Mouse (Mus musculus) cerebellum, adult 9-11 months (tissue): ENCODE measurements around the gene Rasa2.
"Not testable (repeated sequence)": the region's sequence is repeated elsewhere in the genome, so short reads cannot be mapped to it uniquely, and the experiment has no call there.

Experiments
- DNase-seq: peaks from one replicate; pipeline ENCODE4 v3.0.0; 2022

Gene Rasa2

GRCm38 (mm10) chr9:96578190-96578589, 53.2 kb downstream of the Rasa2 start:
- no peak for DNase-seq

- no peak for DNase-seq
Measured at GRCm38 (mm10) chr9:96577674-96578073, 53.7 kb downstream of the Rasa2 start.

DNA sequence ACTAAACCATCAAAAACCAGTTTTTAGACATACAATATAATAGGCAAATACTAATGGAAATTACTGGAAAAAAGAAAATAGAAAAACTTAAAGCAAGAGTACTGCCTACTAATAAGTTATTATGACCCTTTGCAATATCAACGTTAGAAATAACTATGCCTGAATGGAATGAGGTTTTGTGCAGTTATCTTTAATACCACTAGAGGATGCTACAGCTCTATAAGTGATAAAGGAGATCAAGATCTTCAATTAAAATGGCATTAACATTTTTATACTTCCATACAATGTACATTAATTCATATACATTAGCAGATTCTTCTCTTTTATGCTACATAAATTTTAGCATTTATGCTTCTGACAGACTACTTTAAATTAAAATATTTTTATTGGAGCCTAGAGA, 58.2 kb downstream of the Rasa2 start:
- DNase-seq: no peak

- DNase-seq: no peak
Measured at GRCm38 (mm10) chr9:96572754-96573153, 58.7 kb downstream of the Rasa2 start.

DNA sequence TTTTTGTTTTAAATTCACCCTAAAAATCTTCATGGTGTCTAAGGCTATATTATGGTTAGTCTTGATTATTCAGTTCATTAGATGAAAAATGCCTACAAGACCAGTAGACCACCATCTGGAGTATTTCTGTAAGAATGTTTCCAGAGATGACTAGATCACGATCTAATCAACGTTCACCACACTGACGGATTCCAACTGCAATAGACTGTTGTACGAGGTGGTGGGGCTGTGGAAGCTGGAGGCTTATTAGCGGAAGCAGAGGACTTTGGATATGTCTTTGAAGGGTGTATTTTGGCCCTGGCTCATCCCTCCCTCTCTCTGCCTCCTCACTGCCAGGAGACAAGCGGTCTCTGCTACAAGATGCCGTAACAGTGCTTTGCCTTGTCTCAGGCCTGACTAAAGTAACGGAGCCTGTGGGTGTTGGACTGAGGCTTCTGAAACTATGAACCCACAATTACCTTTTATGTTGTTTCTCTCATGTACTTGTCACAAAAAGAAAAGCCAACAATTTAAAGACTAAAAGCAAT, 64.9 kb downstream of the Rasa2 start:
- no peak for DNase-seq

- DNase-seq: no peak
Measured at GRCm38 (mm10) chr9:96563501-96563900, 67.9 kb downstream of the Rasa2 start.

DNA sequence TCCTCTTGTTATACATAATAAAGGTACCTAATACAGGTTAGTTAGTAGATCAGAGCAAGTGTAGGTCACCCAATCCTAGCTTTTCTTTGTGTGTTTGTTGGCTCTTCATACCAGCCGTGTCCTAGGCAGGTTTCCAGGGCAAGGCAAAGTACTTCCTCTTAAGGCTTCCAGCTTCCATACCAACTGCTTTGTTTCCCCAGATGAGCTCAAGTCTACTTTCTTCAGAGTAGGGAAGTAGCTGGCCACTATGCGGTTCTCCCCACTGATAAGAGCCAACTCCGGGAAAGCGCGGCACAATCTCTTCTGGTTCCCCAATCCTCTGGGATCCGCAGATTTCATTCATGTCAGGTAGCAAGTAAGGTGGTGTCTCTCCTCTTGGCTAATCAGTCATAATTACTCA, 72.3 kb downstream of the Rasa2 start:
- DNase-seq: no peak

DNA sequence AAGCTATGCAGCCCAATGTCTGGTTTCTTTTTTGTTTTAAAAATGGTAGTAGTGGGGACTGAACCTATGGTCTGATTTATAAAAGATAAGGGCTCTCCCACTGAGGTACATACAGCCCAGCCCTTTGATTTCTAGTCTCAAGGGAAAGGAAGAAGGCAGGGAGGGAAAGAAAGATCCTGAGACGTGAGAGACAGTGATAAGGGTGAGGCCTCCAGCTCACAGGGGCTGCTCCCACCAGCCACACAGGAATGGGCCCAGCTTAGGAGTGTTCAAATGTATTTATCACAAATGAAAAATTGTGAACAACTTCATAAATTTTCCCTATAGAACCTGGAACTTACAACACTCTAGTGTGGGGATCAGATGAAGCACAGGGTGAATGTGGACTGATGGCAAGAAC, 72.8 kb downstream of the Rasa2 start:
- no peak for DNase-seq

GRCm38 (mm10) chr9:96554095-96554494, 77.3 kb downstream of the Rasa2 start:
- DNase-seq: no peak

DNA sequence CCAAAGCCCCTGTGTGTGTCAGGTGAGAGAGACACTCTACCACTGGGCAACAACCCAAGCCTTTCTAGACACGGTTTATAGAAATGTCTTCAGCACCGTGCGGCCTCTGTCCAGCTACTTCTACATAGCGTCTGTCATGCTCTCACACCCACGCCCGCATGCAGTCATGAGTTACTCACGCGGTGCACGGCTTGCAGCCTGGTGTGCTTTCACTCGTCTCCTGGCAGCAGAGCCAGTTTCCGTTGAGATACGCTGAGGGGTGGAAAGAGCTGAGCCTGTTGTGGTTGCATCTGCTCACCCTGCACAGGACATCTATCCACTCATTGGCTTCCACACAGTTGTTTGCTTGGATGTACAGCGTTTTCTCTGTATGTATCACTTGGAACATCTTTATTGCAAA, 86.0 kb downstream of the Rasa2 start:
- DNase-seq: no peak

- DNase-seq: peak; percentile 78
Measured at GRCm38 (mm10) chr9:96543643-96544640, 87.5 kb downstream of the Rasa2 start.

DNA sequence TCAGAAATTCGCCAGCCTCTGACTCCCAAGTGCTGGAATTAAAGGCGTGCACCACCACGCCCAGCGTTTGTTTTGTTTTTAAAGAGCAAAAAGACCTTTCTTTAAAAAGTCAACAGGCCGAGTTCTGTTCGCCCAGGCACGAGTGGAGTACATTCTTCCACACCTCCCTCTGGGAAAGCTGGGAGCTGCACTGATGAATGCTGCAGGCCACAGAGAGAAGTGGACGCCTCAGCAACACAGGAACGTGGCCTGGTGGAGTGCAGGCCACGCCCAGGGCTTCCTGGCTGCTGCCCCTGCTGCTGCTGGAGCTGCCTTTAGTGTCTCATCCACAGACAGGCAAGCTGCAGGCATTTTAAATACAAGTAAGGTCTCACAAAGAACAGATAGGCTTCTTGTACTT, 92.5 kb downstream of the Rasa2 start:
- no peak for DNase-seq

GRCm38 (mm10) chr9:96537615-96537919, 93.8 kb downstream of the Rasa2 start:
- DNase-seq: no peak

- DNase-seq: peak; percentile 37
Measured at GRCm38 (mm10) chr9:96536895-96537614, 94.4 kb downstream of the Rasa2 start.

DNA sequence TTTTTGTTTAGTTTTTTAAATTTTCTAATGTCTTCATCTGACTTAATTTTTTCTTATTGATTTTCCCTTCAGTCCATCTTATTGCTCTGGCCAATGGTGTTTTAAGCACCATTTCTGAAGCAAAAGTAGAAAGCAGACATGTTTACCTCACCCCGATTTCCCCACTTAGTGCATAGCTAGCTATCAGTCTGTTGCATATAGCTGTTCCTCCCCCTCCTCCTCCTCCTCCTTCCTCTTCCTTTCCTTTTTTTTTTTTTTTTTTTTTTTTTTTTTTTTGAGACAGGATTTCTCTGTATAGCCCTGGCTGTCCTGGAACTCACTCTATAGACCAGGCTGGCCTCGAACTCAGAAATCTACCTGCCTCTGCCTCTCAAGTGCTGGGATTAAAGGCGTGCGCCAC, 95.3 kb downstream of the Rasa2 start:
- DNase-seq: not testable (repeated sequence)

- DNase-seq: no peak
Measured at GRCm38 (mm10) chr9:96535431-96535830, 96.0 kb downstream of the Rasa2 start.

- DNase-seq: no peak
Measured at GRCm38 (mm10) chr9:96534256-96534655, 97.2 kb downstream of the Rasa2 start.

DNA sequence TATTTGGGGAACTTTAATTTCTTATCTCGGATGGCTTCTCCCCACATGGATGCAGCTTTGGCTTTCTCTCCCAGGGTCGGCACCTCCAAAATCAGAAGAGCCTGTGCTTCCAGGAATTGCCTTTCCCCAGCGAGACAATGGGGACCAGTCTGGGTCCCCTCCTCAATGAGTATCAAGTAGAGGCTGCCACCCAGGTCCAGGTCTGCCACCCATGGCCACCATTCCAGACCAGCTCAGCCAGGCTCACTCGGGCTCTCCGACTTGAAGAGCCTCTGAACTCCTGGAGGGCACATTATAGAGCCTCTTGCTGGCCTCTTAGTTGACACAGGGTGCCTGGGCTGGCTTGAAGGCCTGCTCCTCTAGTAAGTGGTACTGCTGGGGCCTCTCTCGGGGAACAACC, 97.9 kb downstream of the Rasa2 start:
- no peak for DNase-seq

GRCm38 (mm10) chr9:96532531-96532930, 98.9 kb downstream of the Rasa2 start:
- no peak for DNase-seq

DNA sequence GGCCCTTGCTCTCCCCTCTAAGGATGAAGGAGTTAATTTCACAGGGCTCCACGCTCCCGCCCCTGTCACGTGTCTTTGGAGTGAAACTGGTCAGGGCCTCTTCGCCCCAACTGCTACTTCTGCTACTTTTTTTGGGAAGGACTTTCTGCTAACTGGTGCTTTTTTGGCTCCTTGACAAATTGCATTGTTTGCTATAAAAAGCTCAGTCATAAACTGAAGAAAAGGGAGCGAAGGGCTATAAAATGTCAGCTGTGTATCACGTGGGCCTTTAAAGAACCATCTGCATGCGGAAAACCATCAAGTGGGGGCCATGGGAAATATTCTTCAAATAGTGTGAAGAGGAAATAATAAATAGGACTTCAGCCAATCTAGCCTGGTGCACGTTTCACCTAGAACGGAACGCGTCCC, 100.7 kb downstream of the Rasa2 start:
- peak; percentile 38 for DNase-seq

DNA sequence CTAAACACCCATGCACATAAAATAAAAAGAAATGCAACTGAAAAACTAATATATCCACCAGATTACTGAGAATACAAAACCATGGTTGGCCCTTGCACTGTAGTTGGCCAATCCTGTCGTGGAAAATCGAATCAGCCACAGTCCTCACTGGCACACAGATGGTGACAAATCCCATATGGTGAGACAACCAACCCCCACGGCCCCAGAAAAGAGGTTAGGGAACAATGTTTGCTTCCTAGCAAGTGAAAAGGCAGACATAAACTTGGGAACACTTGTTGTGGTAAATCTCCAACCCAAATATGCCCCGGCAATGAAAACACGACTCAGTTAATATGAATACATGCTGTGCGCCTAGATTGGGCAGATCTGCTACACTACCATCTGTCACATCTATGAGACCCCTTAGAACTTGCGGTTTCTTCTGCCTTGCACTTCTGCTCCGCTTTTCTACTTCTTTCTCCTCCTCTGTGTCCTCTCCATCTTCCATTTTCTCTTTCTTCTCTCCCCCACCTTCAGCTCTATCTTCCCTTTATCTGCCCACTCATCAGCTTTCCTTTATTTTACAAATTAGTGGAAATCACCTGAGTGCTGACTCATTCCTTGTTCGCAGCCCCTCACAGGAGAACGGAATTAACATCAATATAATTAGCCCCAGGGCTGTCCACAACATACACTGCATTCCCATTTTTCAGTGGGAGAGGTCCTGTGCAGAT, 101.3 kb downstream of the Rasa2 start:
- DNase-seq: peak; percentile 30

DNA sequence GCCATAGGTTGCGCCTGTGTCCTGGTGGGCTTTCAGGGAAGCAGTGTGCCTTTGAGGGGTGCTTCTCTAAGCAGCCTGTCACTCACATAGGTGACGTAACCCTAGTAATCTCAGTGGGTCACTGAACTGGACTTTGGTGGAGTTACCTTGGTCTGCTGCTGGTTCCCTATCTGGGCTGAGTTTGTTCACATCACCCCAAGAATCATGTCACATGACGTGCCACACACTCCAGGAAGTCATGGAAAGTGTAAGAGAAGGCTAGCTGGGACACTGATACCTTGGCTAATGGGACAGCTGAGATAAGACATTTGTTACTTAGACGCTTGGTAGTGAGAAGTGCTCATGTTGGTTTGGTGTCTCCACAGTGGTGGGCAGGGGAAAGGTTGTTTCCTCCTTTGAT, 105.4 kb downstream of the Rasa2 start:
- no peak for DNase-seq

DNA sequence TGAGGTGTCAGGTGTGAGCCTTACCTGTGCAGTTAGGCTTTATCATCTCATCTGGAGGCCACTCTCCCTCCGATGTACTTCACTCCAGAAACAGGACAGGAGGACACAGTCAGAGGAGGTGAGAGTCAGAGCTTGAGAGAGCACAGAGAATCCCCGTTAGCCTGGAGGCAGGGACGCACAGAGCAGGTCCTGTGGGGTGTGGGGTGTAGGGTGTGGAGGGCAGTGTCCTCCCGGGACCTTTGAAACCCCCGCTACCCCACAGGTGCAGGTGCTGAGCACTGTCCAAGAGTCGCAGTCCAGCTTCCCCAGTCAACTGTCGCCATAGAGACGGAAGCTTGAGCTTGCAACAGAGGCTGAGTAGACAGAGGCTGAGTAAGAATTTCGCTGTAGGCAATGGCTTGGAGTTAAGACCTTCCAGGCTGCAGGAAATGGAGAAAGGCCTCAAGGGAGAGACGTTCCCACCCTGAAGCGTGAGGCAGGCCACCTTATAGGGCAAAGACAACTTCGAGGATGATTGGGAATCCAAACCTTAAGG, 106.4 kb downstream of the Rasa2 start, which contains the start of gene Gm28729:
Gene Gm28729 (minus strand): TSS at position 293 of the 535 bp plus-strand sequence.
- no peak for DNase-seq
